Mouse (Mus musculus): ENCODE measurements around the gene Nisch. TPM values are rescaled to one million over a fixed set of nuclear protein-coding genes. Genes with fewer than 3 reads are reported as not detected.

The Nisch gene
- 66.7 and 83.0 TPM in 2 replicates for total RNA-seq (2014; rRNA removed)
- 107 and 152 TPM in 2 replicates for polyA plus RNA-seq (2012; rRNA removed)

- Histone ChIP-seq H3K4me3 (ENCODE audit: insufficient read depth, low read depth, low read length) (no peak within 1 kb of the TSS), H3K9ac (ENCODE audit: low read depth, low read length) (no peak within 1 kb of the TSS), H3K27ac (replicated peaks; ENCODE audit: insufficient read depth, low read depth, low read length) (no peak within 1 kb of the TSS), H3K4me1 (ENCODE audit: control insufficient read depth, insufficient read depth, low read length) (no peaks in the 10 kb centered on the region), H3K27me3 (ENCODE audit: control insufficient read depth, insufficient read depth, low read length) (no peaks in the 10 kb centered on the region), H3K36me3 (ENCODE audit: control insufficient read depth, insufficient read depth, low read length) (no peaks in the 10 kb centered on the region), H3K79me2 (ENCODE audit: control insufficient read depth, insufficient read depth, low read length) (no peaks in the 10 kb centered on the region)
- WGBS: 84% methylated on average over 2 of the region's 2 CpGs
- TF ChIP-seq CTCF (IDR thresholded peaks at IDR 0.05; ENCODE audit: low read depth, low read length): no peak
- TF ChIP-seq POLR2A (IDR thresholded peaks at IDR 0.05; ENCODE audit: extremely low read depth, insufficient read depth, low read length): no peak
- DNase-seq (ENCODE audit: extremely low read depth, low read depth, low spot score): no peak
Measured at GRCm38 (mm10) chr14:31216846-31217245, at the start of gene Nisch. Gene Nisch (minus strand): TSS chr14:31216946.

- no peak for DNase-seq (ENCODE audit: extremely low read depth, low read depth, low spot score)
- WGBS: 94% methylated on average over 9 of the region's 9 CpGs
- Histone ChIP-seq H3K9ac (ENCODE audit: low read depth, low read length) (no peak overlapping the region), H3K4me3 (ENCODE audit: insufficient read depth, low read depth, low read length) (no peak overlapping the region), H3K4me1 (ENCODE audit: control insufficient read depth, insufficient read depth, low read length) (no peaks in the 10 kb centered on the region), H3K79me2 (ENCODE audit: control insufficient read depth, insufficient read depth, low read length) (no peaks in the 10 kb centered on the region), H3K36me3 (ENCODE audit: control insufficient read depth, insufficient read depth, low read length) (peaks cover 20% of the 10 kb centered on the region), H3K27me3 (ENCODE audit: control insufficient read depth, insufficient read depth, low read length) (no peaks in the 10 kb centered on the region), H3K27ac (replicated peaks; ENCODE audit: insufficient read depth, low read depth, low read length) (no peak overlapping the region)
- no peak for TF ChIP-seq POLR2A (IDR thresholded peaks at IDR 0.05; ENCODE audit: extremely low read depth, insufficient read depth, low read length)
- no peak for TF ChIP-seq CTCF (IDR thresholded peaks at IDR 0.05; ENCODE audit: low read depth, low read length)
Measured at GRCm38 (mm10) chr14:31260932-31261331, 44.2 kb upstream of the Nisch start.

- H3K4me1 ChIP-seq (ENCODE audit: control insufficient read depth, insufficient read depth, low read length): no peaks in the 10 kb centered on the region
- no peaks in the 10 kb centered on the region for H3K27me3 ChIP-seq (ENCODE audit: control insufficient read depth, insufficient read depth, low read length)
- WGBS: 96% methylated on average over 4 of the region's 4 CpGs
- no peak overlapping the region for H3K4me3 ChIP-seq (ENCODE audit: insufficient read depth, low read depth, low read length)
- DNase-seq (ENCODE audit: extremely low read depth, low read depth, low spot score): no peak
- TF ChIP-seq CTCF (IDR thresholded peaks at IDR 0.05; ENCODE audit: low read depth, low read length): no peak
- no peak for TF ChIP-seq POLR2A (IDR thresholded peaks at IDR 0.05; ENCODE audit: extremely low read depth, insufficient read depth, low read length)
- H3K27ac ChIP-seq (replicated peaks; ENCODE audit: insufficient read depth, low read depth, low read length): no peak overlapping the region
- H3K9ac ChIP-seq (ENCODE audit: low read depth, low read length): no peak overlapping the region
- H3K36me3 ChIP-seq (ENCODE audit: control insufficient read depth, insufficient read depth, low read length): peaks cover 21% of the 10 kb centered on the region
- H3K79me2 ChIP-seq (ENCODE audit: control insufficient read depth, insufficient read depth, low read length): no peaks in the 10 kb centered on the region
Measured at GRCm38 (mm10) chr14:31260374-31260773, 43.6 kb upstream of the Nisch start.

GRCm38 (mm10) chr14:31258476-31259050 is 41.8 kb upstream of the Nisch start:
- H3K4me3 ChIP-seq (ENCODE audit: insufficient read depth, low read depth, low read length): no peak overlapping the region
- TF ChIP-seq CTCF (IDR thresholded peaks at IDR 0.05; ENCODE audit: low read depth, low read length) (no peak), POLR2A (IDR thresholded peaks at IDR 0.05; ENCODE audit: extremely low read depth, insufficient read depth, low read length) (no peak)
- no peaks in the 10 kb centered on the region for H3K27me3 ChIP-seq (ENCODE audit: control insufficient read depth, insufficient read depth, low read length)
- H3K36me3 ChIP-seq (ENCODE audit: control insufficient read depth, insufficient read depth, low read length): peaks cover 33% of the 10 kb centered on the region
- 93% methylated on average over 14 of the region's 14 CpGs for WGBS
- H3K79me2 ChIP-seq (ENCODE audit: control insufficient read depth, insufficient read depth, low read length): no peaks in the 10 kb centered on the region
- H3K9ac ChIP-seq (ENCODE audit: low read depth, low read length): no peak overlapping the region
- DNase-seq (ENCODE audit: extremely low read depth, low read depth, low spot score): no peak
- H3K4me1 ChIP-seq (ENCODE audit: control insufficient read depth, insufficient read depth, low read length): no peaks in the 10 kb centered on the region
- no peak overlapping the region for H3K27ac ChIP-seq (replicated peaks; ENCODE audit: insufficient read depth, low read depth, low read length)

GRCm38 (mm10) chr14:31252091-31252490 is 35.3 kb upstream of the Nisch start:
- Histone ChIP-seq H3K9ac (ENCODE audit: low read depth, low read length) (no peak overlapping the region), H3K27ac (replicated peaks; ENCODE audit: insufficient read depth, low read depth, low read length) (no peak overlapping the region), H3K4me1 (ENCODE audit: control insufficient read depth, insufficient read depth, low read length) (peaks cover 3% of the 10 kb centered on the region; the same call in 1 of the 2 replicates), H3K27me3 (ENCODE audit: control insufficient read depth, insufficient read depth, low read length) (no peaks in the 10 kb centered on the region), H3K4me3 (ENCODE audit: insufficient read depth, low read depth, low read length) (peak overlapping the region; percentile 78; the same call in 1 of the 2 replicates), H3K36me3 (ENCODE audit: control insufficient read depth, insufficient read depth, low read length) (peaks cover 26% of the 10 kb centered on the region), H3K79me2 (ENCODE audit: control insufficient read depth, insufficient read depth, low read length) (peaks cover 5% of the 10 kb centered on the region; the same call in 1 of the 2 replicates)
- WGBS: 74% methylated on average over 5 of the region's 5 CpGs
- no peak for DNase-seq (ENCODE audit: extremely low read depth, low read depth, low spot score)
- TF ChIP-seq CTCF (IDR thresholded peaks at IDR 0.05; ENCODE audit: low read depth, low read length) (no peak), POLR2A (IDR thresholded peaks at IDR 0.05; ENCODE audit: extremely low read depth, insufficient read depth, low read length) (no peak)

GRCm38 (mm10) chr14:31251626-31252025 is 34.9 kb upstream of the Nisch start:
- no peaks in the 10 kb centered on the region for H3K27me3 ChIP-seq (ENCODE audit: control insufficient read depth, insufficient read depth, low read length)
- peak overlapping the region; percentile 78 for H3K4me3 ChIP-seq (ENCODE audit: insufficient read depth, low read depth, low read length)
- TF ChIP-seq CTCF (IDR thresholded peaks at IDR 0.05; ENCODE audit: low read depth, low read length): no peak
- no peak for TF ChIP-seq POLR2A (IDR thresholded peaks at IDR 0.05; ENCODE audit: extremely low read depth, insufficient read depth, low read length)
- peak; percentile 25 for DNase-seq (ENCODE audit: extremely low read depth, low read depth, low spot score)
- peak overlapping the region; percentile 67 for H3K27ac ChIP-seq (replicated peaks; ENCODE audit: insufficient read depth, low read depth, low read length)
- H3K79me2 ChIP-seq (ENCODE audit: control insufficient read depth, insufficient read depth, low read length): peaks cover 5% of the 10 kb centered on the region; the same call in 1 of the 2 replicates
- H3K4me1 ChIP-seq (ENCODE audit: control insufficient read depth, insufficient read depth, low read length): peaks cover 3% of the 10 kb centered on the region; the same call in 1 of the 2 replicates
- 1% methylated on average over 18 of the region's 18 CpGs for WGBS
- peaks cover 21% of the 10 kb centered on the region for H3K36me3 ChIP-seq (ENCODE audit: control insufficient read depth, insufficient read depth, low read length)
- H3K9ac ChIP-seq (ENCODE audit: low read depth, low read length): peak overlapping the region; percentile 92

Data from liver, adult 2 months (tissue).